Mouse (Mus musculus): ENCODE measurements around the gene Ldlrad1.

Gene Ldlrad1

GRCm38 (mm10) chr4:107208880-107209279, at the start of gene Ldlrad1:
Gene Ldlrad1 (plus strand): TSS chr4:107209180.
- DNase-seq, result no peak

GRCm38 (mm10) chr4:107160181-107160580, 48.8 kb upstream of the Ldlrad1 start:
- DNase-seq, result no peak

GRCm38 (mm10) chr4:107163341-107163740, 45.6 kb upstream of the Ldlrad1 start:
- no peak for DNase-seq

DNA sequence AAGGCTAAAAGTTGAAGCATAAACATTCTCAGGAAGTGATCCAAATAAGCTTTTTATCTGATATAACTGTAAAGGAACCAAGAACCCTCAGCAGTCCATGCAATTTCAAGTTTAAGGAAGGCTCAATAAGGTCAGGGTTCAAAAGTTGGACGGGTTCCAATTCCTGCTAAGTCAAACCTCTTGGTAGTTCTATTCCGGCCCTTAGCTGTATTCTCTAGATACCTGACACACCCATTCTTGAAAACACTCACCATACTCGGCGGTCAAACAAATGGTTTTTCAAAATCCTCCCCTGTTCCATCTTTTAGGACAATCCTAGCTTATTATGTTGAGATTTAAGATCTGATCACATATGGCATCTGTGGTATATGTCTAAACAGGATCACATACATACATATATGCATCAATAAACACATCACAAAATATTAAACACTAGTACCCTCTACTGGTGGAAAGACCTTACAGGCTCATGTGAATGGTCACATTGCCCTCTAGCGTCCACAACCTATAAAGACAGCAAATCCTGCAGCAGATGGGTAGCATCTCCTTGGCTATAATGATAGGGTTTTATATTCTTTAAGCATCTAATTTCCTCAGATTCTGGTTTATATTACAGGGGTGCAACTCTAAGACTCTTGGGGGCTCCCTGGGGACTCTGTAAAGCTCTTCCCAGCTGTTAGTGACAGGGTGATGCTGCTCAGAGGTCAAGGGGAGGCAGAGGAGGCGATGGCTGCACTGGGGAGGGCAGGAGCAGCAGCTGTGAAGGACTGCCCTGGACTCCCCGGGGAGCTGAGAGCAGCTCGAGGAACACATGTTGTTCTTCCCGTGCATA, 45.0 kb upstream of the Ldlrad1 start:
- peak; percentile 23 to 40 for DNase-seq

GRCm38 (mm10) chr4:107166700-107167099, 42.3 kb upstream of the Ldlrad1 start:
- DNase-seq, result no peak

GRCm38 (mm10) chr4:107167798-107168197, 41.2 kb upstream of the Ldlrad1 start:
- no peak for DNase-seq

DNA sequence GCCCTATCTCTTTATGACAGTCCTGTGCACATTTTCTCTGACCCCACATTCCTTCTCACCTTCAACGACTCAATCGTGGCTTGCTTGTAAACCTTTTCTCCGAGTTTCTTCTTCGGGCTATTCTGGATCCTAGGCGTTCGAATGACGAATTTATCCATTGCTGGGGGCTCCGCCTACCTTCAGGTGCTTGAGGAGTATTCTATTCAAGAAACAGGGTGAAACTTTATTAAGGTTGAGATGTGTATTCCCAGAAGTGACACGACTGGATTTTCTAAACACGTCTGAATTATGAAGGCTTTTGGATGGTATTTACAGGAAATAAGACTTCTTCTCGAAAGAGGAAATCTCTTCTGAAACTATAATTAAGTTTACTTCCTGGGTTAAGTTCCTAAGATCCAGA, 31.5 kb upstream of the Ldlrad1 start:
- no peak for DNase-seq

DNA sequence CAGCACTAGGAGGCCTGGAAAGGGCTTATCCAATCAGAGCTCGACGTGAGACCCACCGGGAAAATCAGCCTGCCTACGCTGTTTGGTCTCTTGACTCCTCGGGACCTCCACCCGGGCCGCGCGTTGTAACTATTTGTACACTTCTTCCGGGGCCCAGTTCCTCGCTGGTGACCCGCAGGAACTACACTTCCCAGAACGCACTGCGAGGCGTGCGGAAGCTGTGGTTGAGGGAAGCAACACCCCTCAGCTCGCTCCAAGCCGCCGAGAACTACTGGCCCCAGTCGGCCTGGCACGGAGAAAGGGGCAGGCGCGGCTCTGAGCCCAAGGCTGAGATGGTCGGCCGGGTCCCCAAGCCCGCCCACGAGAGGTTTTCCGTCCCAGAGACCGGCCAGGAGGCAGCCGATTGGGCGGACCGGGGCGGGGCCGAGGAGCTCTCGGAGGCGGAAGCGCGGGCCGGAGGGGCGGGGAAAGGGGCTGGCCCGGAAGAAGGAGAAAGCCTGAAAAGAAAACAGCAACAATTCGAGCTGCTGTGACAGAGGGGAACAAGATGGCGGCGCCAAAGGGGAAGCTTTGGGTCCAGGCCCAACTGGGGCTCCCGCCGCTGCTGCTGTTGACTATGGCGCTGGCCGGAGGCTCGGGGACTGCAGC, 30.7 kb upstream of the Ldlrad1 start, which contains the start of gene Tmem59:
Gene Tmem59, plus strand, starts transcription at position 218 of the 648 bp plus-strand sequence.
- DNase-seq, result peak; percentile 90 to 93

DNA sequence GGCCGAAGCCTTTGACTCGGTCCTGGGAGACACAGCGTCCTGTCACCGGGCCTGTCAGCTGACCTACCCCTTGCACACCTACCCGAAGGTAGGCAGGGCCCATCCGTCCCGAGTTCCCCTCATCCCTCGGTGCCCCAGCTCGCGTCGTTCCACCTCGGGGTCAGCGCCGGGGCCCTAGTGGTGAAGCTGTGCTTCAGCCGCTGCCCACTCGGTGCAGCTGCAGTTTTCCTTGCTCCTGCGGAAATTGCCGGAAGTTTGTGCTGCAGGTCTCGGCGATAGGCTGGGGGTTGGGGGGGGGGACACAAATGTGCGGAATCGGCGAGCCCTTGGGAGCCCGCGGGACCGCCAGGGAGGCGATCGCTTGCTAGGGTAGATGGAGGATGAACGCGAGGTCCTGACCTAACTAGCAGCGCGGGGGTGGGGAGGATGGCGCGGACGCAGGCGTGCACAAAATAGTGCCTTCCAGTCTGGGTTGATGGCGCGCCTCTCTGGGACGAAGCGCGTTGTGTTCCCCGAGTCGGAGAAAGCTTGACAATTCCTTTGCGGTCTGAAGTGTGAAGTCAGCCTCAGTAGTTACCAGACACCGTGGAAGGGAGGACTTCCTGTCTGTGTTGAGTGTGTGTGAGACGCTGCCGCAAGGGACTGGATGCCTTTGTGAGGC, 30.0 kb upstream of the Ldlrad1 start, which contains the start of gene Tceanc2:
Gene Tceanc2, minus strand, starts transcription at position 287 of the 661 bp plus-strand sequence.
- peak; percentile 58 to 73 for DNase-seq

- DNase-seq, result no peak
Observed at GRCm38 (mm10) chr4:107179561-107179960, 29.4 kb upstream of the Ldlrad1 start.

GRCm38 (mm10) chr4:107180746-107181145, 28.2 kb upstream of the Ldlrad1 start:
- DNase-seq, result no peak

GRCm38 (mm10) chr4:107181866-107182265, 27.1 kb upstream of the Ldlrad1 start:
- DNase-seq, result no peak

GRCm38 (mm10) chr4:107182796-107183195, 26.2 kb upstream of the Ldlrad1 start:
- DNase-seq, result no peak

- no peak for DNase-seq
Observed at GRCm38 (mm10) chr4:107183203-107183602, 25.8 kb upstream of the Ldlrad1 start.

- DNase-seq, result no peak
Observed at GRCm38 (mm10) chr4:107185703-107186102, 23.3 kb upstream of the Ldlrad1 start.

- no peak for DNase-seq
Observed at GRCm38 (mm10) chr4:107193841-107194240, 15.1 kb upstream of the Ldlrad1 start.

GRCm38 (mm10) chr4:107196454-107196853, 12.5 kb upstream of the Ldlrad1 start:
- DNase-seq, result no peak

DNA sequence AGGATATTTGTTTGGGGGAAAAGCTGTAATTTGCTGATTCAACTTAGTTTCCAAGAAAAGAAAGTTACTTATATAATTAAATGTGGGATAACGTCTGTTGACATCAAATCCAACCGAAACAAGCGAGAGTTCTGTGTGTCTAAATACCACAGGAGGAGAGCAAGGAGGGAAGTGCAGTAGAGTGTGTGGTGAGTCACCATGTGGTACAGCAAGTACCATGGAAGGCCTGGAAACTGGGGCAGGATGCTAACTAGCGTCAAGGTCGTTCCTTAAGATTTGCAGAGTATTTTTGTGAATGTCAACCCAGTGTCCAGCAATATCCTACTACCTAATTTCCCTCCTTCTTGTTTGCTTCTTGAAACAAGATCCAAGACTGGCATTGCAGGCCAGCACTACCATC, 10.9 kb upstream of the Ldlrad1 start:
- no peak for DNase-seq

DNA sequence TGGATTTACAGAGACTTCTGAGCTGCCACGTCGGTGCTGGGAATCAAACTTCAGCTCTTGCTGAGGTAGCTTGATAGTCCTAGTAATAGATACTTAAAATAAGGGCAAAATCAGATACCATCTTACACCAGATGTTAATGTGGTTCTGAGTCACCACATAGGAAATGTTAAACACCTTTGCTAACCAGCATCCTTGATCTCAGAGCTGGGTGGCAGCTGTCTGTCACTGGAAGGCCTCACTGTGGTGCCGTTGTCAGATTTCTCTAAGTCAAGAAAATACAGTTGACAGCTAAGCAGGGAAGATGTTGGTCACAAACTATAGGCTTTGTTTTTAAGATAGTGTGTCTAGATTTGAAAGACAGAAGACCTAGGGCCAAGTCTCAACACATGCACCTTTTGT, 7.2 kb upstream of the Ldlrad1 start:
- DNase-seq, result no peak

GRCm38 (mm10) chr4:107203001-107203400, 6.0 kb upstream of the Ldlrad1 start:
- DNase-seq, result no peak

DNA sequence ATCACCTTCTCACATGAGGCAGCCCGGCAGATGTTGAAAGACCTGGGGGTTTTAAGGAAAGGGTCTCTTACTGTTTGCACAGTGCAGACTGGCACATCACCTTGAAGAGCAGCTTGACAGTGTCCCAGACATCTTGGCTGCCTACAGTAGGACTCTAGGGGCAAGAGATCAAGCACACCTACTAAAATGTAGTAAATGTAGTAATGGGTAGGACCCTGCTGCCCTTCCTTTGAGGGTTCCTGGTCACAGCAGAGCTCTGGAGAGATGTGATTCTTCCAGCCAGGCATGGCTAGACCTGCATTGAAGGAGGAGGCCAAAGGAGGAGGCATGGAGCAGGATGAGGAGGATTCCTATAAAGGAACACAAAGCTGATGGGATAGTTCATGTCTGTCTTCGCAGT, 2.0 kb upstream of the Ldlrad1 start:
- DNase-seq, result no peak

- no peak for DNase-seq
Observed at GRCm38 (mm10) chr4:107210483-107211097, 1.6 kb downstream of the Ldlrad1 start.

DNA sequence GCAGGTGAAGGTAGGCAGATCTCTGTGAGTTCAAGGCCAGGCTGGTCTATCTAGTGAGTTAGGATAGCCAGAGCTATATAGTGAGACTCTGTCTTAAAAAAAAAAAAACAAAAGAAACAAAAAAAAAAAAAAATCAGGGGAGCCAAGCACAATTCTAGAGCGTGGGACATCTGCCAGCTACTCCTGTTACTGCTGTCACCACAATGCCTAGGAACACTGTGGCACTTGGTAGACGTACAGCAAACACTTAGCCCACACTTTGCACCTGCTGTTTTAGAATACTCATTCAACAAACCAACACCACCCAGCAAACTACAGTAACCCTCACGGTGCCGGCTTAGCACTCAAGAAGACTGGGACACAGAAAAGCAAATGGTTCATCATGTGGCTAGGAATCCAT, 2.5 kb downstream of the Ldlrad1 start:
- no peak for DNase-seq
